Mouse (Mus musculus) kidney, postnatal 14 days (tissue): ENCODE data around the gene Atg7.

Source experiments
- DNase-seq: peaks from one replicate; pipeline ENCODE4 v3.0.0; 2022; ENCODE audit warnings: mixed read lengths

The Atg7 gene

DNA sequence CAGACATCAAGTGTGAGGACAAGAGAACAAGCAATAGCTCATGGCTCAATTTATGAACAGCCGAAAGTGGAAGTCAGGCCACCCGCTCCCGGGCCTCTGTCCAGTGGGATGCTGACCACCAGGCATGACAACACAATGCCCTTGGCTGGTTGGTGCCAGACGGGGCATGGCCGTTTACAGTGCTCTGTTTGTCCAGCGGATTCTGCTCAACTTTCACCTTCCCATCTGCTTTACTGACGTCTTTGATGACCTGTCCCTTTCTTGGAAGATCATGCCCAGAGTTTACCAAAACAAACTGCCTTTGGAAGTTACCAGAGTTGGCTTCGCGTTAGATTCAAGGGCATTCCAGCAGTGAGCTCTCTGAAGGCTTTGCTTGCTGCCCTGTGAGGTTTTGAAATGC is 93.5 kb downstream of the Atg7 start:
- DNase-seq: no peak

DNA sequence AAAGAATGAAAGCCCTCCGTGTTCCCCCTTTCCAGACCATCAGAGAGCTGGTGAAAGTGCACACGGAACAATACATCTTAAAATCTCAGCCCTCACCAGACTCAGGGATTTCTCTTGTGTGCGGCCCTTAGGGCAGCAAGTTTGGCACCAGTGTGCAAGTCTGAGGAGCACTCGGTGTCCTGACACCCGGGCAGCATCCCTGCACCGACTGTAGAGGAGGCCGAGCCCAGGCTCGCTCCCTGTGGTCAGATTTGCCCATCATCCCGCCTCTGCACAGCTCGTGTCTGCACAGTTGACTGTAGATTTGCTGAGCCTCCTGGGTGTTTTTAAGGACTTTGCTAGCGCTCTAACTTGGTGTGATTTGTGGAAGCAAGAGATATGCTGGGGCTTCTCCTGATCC is 94.3 kb downstream of the Atg7 start:
- DNase-seq: no peak

DNA sequence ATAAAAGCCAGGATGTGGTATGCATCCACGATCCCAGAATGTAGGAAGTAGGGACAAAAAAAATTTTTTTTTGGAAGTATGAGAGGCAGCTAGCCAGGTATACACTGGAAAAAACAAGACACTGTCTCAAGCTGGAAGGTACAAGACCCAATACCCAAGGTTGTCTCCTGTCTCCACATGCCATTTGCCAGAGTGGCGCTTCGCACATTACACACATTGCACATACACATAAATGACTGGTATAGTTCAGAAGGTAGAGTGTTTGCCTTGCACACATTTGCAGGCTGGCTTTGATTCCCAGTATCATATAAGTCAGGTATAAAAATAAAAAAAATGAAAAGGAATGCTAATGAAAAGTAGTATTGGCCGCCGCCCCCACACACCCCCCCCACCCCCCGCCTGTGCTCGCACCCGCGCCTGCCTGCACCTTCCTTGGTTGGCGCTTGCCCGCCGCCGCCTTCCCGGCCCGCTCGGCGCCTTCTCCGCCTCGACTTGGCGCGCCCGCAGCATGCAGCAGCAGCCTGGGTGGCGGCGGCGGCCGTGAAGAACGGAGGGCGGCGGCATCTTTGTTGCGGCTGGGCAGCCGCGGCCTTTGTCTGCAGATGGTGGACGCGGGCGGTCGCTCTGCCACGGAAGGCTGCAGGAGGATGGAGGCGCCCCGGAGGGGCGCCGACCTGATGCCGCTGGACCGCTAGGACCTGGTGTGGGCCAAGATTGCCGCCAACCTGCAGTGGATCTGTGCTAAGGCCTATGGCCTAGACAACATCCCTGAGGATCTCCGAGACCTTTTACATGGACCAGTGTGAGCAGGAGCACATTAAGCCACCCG is 95.2 kb downstream of the Atg7 start:
- no peak for DNase-seq

DNA sequence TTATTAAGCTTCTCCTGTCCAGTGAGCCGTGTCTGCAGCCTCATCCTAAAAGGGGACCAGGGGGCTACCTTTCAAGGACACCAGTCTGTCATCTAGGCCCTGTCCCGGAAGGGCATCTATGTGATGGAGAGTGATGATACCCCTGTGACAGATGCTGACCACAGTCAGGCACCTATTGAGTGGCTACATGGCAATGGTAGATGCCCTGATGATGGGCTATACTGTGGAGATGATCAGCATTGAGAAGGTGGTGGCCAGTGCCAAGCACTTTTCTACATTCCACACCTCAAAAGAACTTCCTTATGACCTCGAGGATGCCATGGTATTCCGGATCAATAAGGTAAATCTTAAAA is 95.8 kb downstream of the Atg7 start:
- no peak for DNase-seq

DNA sequence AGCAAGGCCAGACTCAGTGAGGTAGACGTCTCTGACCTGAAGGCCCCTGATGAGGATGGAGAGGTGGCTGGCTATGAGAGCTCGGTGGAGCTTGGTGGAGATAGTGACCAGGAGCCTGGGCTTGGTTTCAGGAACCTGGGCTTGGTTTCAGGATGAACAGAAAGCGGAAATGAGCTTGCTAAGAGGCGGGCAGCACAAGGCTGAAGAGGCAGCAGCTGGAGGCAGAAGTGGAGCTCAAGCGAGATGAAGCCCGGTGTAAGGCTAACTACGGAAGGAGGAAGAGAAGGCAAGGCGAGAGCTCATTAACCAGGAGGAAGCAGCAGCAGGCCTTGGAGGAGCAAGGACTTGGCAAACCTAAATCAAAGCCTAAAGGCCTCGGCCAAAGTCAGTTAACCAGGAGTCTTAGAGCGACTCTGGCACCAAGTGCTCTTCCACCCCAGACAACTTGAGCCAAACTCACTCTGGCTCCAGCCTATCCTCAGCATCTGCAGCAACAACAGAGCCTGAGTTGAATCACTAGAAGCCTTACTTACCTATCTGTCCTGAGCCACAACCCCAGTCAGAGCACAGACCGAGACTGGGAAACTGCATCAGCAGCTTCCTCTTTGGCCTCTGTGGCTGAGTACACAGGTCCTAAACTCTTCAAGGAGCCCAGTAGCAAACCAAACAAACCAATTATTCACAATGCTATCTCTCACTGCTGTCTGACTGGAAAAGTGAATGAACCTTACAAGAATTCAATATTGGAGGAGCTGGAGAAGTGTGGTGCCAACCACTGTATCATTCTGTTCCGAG is 99.5 kb downstream of the Atg7 start:
- DNase-seq: no peak

- no peak for DNase-seq
These were observed 100.2 kb downstream of the Atg7 start for GRCm38 (mm10) chr6:114743126-114743525.

- DNase-seq: no peak
These were observed 100.9 kb downstream of the Atg7 start for GRCm38 (mm10) chr6:114743845-114744244.

GRCm38 (mm10) chr6:114746439-114746974 is 103.6 kb downstream of the Atg7 start:
- no peak for DNase-seq

- no peak for DNase-seq
These were observed 105.5 kb downstream of the Atg7 start for GRCm38 (mm10) chr6:114748419-114748818.

- DNase-seq: no peak
These were observed 106.0 kb downstream of the Atg7 start for GRCm38 (mm10) chr6:114748882-114749281.

- DNase-seq: no peak
These were observed 115.9 kb downstream of the Atg7 start for GRCm38 (mm10) chr6:114758795-114759194.

- no peak for DNase-seq
These were observed 123.4 kb downstream of the Atg7 start for GRCm38 (mm10) chr6:114766314-114766713.

- no peak for DNase-seq
These were observed 124.8 kb downstream of the Atg7 start for GRCm38 (mm10) chr6:114767710-114768109.

GRCm38 (mm10) chr6:114770337-114770736 is 127.4 kb downstream of the Atg7 start:
- DNase-seq: no peak

DNA sequence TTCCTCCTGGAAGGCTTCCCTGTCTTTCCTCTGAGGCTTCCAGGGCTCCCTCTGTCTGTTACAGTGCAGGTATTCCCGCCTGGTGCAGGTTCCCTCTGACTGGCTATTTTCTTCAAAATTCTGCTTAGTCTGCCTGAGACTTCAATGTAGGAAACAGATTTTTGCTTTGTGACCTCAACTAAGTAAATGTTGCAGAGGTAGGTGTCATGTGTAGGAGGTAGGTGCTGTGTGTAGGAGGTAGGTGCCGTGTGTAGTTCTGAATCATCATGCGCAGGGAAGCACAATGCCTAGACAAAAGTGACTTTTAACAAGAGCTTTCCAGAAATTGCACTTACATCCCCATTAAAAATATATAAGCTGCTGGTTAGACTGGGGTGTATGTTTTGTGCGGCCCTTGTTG is 128.6 kb downstream of the Atg7 start:
- no peak for DNase-seq

- DNase-seq: no peak
These were observed 132.3 kb downstream of the Atg7 start for GRCm38 (mm10) chr6:114775210-114775609.

- no peak for DNase-seq
These were observed 135.0 kb downstream of the Atg7 start for GRCm38 (mm10) chr6:114777872-114778271.

GRCm38 (mm10) chr6:114778650-114779049 is 135.8 kb downstream of the Atg7 start:
- DNase-seq: no peak

DNA sequence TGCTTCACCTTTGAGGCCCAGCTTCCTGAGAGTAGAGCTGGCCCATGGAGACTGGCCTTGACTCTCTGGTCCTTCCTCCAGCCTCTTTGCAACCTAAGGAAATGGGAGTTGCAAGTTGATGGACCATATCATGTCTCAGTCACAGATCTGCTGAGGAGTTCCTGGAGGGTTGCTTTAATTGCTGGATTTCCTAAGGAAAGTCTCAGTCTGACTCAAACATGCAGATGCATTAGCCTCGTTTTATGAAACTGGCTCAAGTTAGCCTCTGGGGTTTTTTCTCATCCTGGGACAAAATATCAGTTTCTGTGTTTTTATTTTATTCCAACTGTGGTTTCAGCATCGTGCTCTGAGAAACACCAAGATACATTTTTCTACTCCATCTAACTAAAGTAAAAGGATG is 137.7 kb downstream of the Atg7 start:
- no peak for DNase-seq

- peak; percentile 47 for DNase-seq
These were observed 138.7 kb downstream of the Atg7 start for GRCm38 (mm10) chr6:114781415-114782240.

DNA sequence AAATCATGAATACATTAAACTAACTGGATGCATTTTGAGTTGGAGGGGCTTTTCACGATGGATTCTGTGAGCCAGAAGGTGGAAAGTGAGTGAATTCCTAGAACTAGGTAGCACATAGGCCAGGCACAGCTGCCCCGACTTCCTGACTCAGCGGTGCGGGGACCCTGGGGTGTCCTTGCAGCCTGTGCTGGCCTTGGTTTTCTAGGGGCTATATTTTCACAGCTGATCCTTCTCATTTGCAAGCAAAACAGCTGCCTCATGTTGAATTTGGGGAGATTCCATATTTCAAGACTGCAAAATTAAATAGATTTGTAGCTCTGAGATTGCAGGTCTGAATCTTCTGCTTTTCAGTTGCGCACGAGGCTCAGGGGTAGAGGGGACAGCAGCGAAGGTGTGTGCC is 139.6 kb downstream of the Atg7 start:
- DNase-seq: peak; percentile 4

- no peak for DNase-seq
These were observed 143.6 kb downstream of the Atg7 start for GRCm38 (mm10) chr6:114786461-114786860.

DNA sequence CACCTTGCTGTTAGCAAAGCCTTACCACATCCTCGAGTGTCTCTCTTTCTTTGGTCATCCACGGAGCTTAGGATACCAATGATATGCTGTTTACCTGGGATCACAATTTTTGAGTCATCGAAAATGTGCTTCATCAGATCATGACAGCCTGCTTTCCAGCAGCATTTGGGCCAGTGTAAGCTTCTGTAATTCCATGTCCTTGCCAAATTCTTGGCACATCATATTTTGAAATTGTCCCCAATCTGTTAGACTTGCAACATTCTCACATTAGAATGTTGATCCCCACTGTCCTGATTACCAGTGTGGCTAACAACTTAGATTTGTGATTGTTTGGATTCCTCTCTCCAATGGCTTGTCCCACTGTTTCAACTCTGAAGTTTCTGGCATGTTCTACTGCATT is 144.7 kb downstream of the Atg7 start:
- DNase-seq: no peak
